Mouse (Mus musculus): ENCODE results near the gene Slc25a30.
"Not testable (repeated sequence)": the region's sequence is repeated elsewhere in the genome, so short reads cannot be mapped to it uniquely, and the experiment has no call there.

Gene Slc25a30

DNA sequence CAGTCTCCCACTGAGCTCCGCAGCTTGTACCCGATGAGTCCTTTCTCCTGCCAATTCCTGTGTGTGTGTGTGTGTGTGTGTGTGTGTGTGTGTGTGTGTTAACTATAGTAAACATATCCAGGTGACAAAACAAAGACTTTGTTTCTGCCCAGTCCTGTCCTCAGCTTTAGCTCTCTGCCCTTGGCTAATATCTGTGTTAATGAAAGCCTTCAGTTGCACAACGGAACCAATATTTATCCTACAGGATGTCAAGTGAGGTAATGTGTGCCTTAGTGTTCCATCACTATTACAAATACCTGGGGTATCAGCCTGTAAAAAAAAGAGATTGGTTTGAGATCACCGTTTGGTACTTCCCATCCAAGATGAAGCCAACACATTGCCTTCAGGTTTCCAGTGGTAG, 6.3 kb upstream of the Slc25a30 start:
- no peak for DNase-seq (ENCODE audit: low spot score in 2 of 2)

DNA sequence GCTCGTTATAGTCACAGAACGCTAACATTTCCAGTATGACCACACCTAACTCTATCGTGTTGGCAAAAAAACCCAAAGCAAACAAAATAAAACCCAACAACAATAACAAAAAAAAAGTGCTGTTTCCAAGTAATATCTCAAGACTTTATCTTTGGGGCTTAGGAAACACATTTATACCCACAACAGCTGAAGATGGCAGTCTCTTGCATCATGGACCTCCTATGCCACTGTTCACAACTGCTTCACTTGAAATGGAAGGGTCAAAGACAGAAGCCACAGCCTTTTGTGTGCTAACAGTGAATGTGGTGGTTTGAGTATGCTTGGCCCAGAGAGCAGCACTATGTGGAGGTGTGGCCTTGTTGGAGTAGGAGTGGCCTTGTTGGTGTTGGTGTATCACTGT, 4.5 kb upstream of the Slc25a30 start:
- no peak for DNase-seq (ENCODE audit: low spot score in 2 of 2)

DNA sequence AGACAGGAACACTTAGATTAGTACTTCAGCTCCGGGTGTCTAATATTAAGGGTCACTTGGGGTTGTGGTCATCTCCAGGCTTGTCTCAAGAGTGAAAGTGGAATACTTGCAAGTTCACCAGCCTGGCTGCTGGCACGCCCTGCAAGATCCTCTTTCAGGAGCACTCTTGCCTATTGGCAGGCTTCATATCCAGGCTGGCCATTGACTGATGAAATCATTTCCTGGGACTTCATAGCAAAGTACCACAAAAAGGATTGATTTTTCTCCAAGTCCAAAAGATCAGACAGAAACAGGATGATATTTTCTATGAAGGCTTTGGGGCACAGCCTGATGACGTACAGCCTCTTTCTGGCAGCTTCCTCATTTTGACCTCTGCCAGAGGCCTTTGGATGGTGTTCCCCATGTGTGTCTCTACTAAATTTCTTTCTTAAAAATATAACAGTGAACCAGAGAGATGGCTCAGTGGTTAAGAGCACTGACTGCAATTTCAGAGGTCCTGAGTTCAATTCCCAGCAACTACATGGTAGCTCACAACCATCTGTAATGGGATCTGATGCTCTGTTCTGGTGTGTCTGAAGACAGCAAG, 3.7 kb upstream of the Slc25a30 start:
- no peak for DNase-seq (ENCODE audit: low spot score in 2 of 2)

DNA sequence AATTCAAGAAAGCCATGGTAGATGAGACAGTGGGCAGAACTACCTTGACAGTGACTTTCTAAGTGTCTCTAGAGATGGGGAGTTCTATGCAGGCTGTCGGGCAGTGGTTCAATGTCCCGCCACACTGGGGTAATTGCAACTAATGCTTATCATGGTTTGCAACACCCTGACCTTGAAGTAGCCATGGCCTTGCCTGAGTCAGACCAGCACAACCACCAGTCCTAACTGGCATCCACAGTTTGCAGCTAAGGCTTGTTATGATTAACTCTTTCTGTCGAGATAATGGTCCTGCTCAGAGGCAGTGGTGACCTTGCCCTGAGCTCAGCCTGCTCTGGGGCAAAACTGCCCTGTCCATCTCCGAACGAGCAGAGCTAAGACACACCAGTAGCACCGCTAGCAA, 2.5 kb upstream of the Slc25a30 start:
- DNase-seq (ENCODE audit: low spot score in 2 of 2), result no peak

DNA sequence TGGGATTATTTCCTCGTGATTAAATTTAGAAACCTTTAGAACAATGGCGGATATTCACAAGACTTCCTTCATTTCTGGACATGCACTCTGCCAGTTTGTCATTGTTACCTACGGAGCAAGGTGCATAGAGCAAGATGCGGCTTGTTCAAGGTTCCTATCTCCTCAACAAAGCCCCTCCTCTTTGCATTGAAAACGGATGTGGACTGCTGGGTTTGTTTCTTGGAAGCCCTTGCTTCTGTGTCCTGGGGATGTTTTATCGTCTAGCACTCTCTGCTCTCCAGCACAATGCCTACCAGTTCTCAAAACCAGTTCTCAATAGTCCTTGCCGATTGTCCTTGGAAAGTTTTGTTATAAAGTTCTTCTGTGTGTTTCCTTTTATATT, 948 bp upstream of the Slc25a30 start:
- DNase-seq (ENCODE audit: low spot score in 2 of 2), result no peak

DNA sequence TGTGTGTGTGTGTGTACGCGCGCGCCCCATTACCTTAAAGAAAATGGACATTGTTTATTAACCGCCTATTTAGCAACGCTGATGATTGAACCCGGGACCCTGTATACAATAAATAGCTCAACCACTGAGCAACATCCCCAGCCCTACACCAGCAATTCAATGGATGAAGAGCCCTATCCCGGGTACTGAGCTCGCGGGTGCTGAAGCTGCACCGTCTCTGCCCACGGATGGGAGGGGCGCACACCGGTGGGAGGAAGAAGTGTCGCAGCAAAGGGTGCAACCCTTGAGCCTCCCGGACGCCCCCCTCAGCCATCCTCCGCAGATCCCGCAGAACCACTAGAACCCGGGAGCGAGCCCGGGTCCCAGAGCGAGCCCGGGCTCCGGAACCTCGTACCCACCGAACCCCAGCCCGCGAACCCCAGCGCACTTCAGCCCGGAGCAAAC, 391 bp downstream of the Slc25a30 start:
- DNase-seq (ENCODE audit: low spot score in 2 of 2), result peak in 1 of 2 experiments; percentile 73

DNA sequence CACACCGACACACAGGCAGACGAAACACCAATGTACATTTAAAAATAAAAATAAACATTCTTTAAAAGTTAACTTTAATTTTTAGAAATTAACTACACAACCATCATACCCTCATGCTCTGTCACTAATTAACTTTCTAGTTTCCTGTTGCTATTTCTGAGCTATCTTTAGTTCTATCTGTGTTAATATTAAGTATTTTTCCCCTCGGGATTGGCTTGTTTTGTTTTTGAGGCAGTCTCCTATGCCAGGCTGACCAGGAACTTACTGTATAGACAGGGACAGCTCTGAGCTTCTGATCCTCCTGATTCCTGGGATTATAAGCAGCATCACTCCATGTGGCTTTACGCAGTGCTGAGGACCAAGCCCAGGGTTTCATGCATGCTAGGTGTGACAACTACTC, 6.9 kb downstream of the Slc25a30 start:
- DNase-seq (ENCODE audit: low spot score in 2 of 2), result no peak

DNA sequence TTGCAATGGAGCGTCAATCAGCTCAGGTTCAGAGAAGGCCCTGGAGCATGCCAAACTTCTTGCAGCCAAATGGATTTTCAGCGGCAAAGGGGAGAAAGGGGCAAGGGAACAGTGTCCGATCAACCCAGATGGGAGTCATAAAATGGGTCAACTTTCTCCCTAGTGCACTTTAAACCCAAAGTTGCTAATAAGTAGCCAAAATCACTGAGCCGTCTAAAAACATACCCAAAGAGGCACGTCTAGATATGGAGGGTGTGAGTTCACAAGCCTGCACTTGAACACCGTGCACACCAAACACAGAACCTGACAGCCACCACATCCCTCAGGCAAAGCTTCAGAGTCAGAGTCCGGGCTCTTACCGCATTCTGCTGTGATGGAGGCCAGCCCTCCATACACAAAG, 10.2 kb downstream of the Slc25a30 start:
- DNase-seq (ENCODE audit: low spot score in 2 of 2), result no peak

DNA sequence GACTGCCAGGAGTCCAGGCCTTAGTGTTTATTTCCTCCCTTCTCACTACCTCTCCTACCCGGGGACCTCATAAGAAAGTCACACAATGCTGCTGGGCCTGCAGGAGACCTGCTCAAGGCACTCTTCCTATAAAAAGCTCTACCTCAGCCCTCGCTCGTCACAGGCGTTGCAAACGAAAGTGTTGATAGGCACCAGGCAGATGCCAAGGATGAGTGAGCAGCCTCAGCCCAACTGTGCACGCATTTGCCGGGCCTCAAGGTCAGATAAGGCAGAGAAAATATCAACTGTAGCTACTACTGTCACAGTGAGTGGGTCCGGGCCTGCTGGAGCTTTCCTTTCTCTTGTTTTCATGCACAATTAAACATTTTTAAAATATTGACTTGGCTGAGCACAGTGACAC, 13.4 kb downstream of the Slc25a30 start:
- no peak for DNase-seq (ENCODE audit: low spot score in 2 of 2)

DNA sequence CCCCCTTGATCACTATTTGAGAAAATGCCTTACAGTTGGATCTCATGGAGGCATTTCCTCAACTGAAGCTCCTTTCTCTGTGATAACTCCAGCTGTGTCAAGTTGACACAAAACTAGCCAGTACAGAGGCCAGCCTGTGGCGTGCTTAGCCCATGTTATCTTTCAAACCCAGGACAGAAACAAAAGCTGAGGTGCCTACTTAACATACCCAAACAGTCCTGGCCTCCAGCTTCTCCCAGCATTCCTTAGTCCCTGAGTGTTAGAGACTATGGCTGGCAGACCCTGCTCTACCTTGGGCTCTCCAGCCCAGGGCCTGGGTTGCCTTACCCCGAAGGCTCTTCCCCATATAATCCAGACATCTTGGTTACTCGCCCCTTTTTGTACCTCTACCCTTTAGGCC, 14.4 kb downstream of the Slc25a30 start:
- DNase-seq (ENCODE audit: low spot score in 2 of 2), result not testable (repeated sequence)

DNA sequence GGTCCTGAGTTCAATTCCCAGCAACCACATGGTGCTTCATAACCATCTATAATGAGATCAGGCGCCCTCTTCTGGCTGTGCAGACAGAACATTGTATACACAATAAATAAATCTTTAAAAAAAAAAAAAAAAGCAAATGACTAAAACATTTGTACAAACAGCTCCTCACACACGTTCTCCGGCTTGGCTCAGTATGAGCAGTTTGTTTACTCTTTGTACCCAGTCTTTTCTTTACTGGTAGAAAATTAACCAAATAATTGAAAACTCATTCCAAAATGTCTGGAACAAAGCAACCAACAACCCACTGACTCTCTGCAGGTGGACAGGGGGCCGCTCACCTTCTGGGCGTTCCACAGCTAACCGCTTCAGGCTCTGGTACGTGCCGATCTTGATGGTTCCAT, 15.7 kb downstream of the Slc25a30 start:
- DNase-seq (ENCODE audit: low spot score in 2 of 2), result no peak

DNA sequence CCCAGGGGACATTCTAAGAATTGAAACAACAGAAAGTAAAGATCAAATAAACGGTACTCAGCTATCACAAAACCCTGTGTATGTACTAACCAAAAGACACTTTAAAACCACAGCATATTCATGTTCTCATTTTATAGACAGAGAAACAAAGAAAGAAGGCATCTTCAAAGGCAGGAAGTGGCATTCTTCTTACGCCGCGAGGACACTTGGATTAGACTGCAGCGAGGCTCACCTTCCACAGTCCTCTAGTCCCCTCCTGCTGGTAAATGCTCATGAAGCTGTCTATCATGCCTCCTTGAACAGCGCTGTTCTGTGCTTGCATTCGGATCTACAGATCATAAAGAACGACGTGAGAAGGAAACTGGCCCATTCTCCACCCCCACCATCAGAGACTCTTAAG, 17.5 kb downstream of the Slc25a30 start:
- DNase-seq (ENCODE audit: low spot score in 2 of 2), result no peak

DNA sequence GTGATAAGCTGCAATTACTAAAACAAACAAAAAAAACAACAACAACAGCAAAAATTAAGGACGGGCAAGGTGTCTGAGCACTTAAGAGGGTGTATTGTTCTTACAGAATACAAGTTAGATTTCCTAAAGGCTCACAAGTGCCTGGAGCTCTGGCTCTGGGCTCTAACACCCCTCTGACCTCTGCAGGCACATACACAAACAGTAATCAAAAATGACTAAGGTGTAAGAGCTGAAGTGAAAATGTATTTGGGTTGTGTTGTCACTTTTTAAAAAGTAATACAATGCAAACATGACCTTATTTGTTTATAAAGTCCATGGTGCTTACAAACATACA, 18.6 kb downstream of the Slc25a30 start:
- DNase-seq (ENCODE audit: low spot score in 2 of 2), result no peak

DNA sequence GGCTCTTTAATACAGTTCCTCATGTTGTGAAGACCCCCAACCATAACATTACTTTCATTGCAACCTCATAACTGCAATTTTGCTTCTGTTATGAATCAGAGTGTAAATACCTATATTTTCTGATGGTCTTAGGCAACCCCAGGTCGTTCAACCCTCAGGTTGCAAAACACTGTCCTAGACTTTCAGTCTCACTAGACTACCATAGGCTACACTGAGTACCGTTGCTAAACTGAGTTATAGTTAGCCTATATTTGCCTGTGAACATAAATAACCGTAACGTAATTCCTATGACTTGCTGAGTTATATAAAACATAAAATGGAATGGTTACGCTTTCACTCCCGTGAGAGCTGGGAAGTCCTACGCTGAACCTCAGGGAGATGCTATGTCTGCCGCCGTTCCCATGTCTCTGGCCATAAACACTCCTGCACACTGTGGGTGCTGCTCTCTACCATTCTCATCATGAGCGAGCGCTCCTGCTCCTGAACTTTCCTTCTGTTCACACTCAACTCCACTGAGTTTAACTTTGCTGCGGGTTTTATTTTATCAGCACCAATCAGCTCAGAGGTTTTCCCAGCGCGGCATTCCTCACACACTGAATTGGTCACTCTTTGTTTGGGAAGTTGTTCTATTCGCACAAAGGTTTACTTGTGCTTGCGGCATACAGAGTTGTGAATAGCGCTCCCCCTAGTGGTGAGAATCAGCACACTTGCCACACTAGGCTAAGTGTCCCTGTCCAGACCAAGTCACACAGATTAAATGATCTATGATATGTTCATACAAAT, 19.2 kb downstream of the Slc25a30 start:
- DNase-seq (ENCODE audit: low spot score in 2 of 2), result peak; percentile 39 to 73

DNA sequence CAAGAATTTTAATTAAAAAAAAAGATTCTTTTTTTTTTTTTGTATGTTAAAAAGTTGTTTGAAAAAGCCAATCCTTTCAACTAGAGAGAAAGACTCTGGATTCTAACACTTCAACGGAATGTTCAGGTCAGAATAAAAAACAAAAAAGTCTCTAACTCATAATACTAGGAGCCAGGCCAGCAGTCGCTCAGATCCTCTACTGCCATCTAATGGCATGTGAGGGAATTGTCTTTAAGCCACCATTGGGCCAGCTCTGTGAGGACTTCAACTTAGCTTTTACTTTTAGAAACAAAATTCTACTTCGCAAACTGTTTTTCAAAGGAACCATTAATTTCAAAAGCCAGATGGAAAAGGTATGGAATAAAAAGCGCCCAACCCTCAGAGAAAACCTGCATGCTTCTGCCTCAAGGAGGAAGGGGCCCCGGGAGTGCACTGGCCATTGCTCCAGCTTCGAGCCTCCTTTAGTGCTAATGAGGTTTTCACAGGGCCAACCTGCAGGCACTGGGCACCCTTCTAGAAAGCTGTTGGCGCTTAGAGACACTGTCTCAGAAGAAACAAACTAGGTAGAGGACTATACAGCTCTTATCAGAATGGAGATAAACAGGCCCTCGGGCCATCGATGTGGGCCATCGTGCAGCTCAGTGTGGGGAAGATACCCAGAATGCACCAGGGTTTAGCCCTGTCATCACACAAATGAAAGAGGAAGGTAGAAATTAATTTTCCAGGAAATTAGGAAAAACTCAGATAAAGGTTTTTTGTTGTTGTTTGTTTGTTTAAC, 25.6 kb downstream of the Slc25a30 start:
- DNase-seq (ENCODE audit: low spot score in 2 of 2), result peak in 1 of 2 experiments; percentile 53

DNA sequence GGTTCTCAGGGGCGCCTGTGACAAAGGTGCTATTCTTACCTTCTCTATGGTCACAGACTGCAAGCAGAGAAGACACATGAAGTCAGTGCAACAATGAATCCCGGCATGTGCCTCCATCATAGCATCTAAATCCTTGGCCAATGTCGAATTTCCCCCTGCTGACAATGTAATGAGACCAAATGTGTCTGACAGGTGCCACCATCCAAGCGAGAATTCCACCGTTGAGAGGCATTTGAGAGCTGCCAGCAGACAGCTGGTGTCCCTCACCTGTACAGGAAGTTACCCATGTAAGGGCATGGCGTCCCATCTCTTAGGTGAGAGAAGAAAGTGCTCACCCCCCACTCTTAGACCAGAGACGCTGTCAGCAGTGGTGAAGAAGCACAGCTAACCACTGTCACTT, 28.4 kb downstream of the Slc25a30 start:
- DNase-seq (ENCODE audit: low spot score in 2 of 2), result no peak

DNA sequence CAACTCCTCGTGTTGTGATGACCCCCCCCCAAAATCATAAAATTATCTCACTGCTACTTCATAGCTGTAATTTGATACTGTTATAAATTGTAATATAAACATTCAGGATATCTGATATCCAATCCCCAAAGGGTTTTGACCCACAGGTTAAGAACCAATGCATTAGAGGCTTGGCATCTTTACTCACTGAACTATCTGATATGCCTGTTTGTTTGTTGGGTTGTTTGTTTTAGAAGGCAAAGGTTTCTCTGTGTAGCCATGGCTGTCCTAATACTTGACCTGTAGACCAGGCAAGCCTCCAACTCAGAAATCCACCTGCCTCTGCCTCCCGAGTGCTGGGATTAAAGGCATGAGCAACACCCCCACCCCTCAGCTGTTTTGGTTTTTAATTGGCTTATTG, 29.0 kb downstream of the Slc25a30 start:
- DNase-seq (ENCODE audit: low spot score in 2 of 2), result no peak

DNA sequence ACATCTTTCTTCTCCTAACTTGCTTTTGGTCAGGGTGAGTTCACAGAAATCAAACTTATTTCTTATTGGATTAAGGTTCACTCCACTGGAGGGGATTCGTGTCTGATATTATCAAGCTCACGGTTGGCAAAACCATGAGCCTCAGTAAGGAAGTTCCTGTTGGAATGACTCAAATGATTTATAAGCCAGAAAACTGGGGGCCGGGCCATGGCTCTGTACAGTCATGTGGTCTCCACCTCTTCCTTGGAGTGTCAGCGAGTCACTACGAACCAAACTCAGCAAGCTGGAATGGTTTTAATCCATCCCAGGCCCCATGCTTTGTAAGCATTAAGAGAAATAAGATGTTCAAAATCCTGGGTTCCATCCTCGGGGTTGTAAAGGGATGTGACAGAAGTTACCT, 29.9 kb downstream of the Slc25a30 start:
- no peak for DNase-seq (ENCODE audit: low spot score in 2 of 2)

DNA sequence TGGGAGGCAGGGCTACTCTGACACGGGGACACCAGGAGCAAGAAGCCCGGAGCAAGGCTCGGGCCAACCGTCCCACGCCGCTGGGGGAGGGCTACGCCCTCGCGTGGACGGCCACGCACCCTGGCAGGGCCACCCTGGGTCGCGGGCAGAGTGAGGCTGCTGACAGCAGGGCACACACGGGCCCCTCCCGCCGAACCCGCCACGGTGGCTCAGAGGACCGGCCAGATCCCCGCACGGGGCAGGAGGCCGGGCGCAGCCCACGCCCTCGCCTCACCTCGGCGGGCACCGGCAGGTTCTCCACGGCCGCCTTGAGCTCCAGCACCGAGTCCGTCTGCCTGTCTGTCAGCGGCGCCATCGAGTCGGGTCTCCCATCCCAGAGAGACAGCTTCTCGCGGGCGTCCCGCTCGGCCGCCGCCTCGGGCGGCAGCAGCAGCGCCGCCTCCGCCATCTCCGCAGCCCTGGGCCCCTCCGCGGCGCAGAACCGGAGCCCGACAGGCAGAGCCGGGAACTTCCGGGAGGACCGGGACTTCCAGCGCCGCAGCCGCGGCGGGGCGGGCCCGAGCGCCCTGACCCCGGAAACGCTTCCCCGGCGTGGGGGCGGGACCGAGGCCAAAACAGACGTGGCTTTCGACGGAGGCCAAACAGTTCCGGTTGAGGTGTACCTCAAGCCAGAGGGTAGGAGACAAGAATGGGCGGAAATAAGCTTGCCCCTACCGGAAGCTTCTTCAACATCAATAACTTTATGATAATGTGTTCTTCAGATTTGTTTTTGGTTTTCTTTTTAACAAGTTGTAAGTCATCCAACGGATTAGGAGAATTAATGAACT, 32.6 kb downstream of the Slc25a30 start, which contains the start of gene Cog3:
TSS of gene Cog3 (minus strand) at position 527 of the 827 bp plus-strand sequence.
- DNase-seq (ENCODE audit: low spot score in 2 of 2), result peak; percentile 97

DNA sequence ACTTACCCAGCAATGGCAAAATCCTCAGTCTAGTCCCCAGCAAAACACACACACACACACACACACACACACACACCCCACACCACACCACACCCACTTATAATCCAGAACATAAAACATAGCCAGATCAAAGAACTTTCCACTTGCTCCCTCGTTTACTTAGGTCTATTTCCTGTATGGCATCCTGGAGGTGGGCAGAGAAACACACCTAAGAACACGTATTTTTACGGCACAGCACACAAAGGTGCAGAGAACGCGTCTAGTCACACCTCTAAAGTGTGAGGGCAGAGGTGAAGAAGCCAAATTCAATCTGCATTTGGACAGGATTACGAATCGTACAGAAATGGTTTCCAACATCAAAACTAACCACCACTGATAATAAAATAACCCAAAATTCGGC, 33.6 kb downstream of the Slc25a30 start:
- no peak for DNase-seq (ENCODE audit: low spot score in 2 of 2)

DNA sequence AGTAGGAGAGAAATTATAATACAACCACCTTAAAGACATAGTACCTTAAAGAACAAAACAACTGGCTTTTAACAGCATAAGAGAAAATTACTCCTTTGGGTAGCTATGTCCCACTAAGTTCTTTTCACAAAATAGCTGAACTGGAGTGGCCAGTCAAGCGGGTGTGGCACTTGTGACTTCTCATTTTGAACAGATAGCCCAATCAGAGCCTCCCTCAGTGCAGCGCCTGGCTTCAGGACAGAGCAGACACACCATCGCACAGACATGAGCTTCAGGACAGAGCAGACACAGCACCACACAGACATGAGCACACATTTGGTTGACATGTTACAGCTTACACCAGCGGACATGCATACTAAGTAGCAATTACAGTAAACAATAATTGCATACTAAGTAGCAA, 35.8 kb downstream of the Slc25a30 start:
- peak in 1 of 2 experiments; percentile 42 for DNase-seq (ENCODE audit: low spot score in 2 of 2)

DNA sequence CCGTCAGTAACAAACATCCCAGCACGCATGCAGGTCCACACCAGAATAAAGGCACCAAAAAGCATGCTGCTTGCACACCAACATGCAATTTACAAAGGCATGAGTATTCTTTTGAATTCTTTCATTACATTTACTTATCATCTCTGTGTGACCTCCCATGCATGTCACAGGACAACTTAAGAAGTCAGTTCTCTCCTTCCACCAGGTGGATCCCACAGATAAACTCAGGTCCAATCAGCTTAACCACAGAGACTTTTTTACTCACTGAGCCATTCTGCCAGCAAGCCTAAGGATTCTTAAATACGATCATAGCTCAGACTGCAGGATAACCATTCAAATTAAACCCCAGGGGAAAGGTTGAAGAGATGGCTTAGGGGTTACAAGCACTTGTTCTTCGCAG, 37.7 kb downstream of the Slc25a30 start:
- no peak for DNase-seq (ENCODE audit: low spot score in 2 of 2)

Measured in spleen, postnatal 10 days (tissue).